Mouse (Mus musculus) embryonic fibroblast, embryonic 13.5 days (primary cell): ENCODE measurements at regions not wholly inside any gene's neighbourhood (a gene's known extent, or its start where the extent isn't known, plus 50 kb on each side); places are given as distances from the start of the nearest gene placed in this dataset.

Experiments
- H3K27ac ChIP-seq: 2 replicates; pipeline ENCODE4 v1.5.1; 2012; ENCODE audit warnings: low read length, control low read depth, inconsistent platforms; ENCODE audit not compliant: insufficient read depth
- H3K4me1 ChIP-seq: 2 replicates; pipeline ENCODE4 v1.6.1; 2011; ENCODE audit warnings: low read length; ENCODE audit not compliant: control insufficient read depth, insufficient read depth
- H3K4me3 ChIP-seq: 2 replicates; pipeline ENCODE4 v1.5.1; 2011; ENCODE audit warnings: mild to moderate bottlenecking, control low read depth, low read length; ENCODE audit not compliant: insufficient read depth
- CTCF ChIP-seq: IDR thresholded peaks from 2 replicates; pipeline ENCODE4 v1.5.1; 2011; ENCODE audit warnings: mild to moderate bottlenecking, control low read depth, low read length, moderate library complexity, borderline replicate concordance; ENCODE audit not compliant: insufficient read depth
- POLR2A ChIP-seq: IDR thresholded peaks from 2 replicates; pipeline ENCODE4 v1.6.1; 2011; ENCODE audit warnings: low read depth, mild to moderate bottlenecking, control low read depth, low read length, moderate library complexity

DNA sequence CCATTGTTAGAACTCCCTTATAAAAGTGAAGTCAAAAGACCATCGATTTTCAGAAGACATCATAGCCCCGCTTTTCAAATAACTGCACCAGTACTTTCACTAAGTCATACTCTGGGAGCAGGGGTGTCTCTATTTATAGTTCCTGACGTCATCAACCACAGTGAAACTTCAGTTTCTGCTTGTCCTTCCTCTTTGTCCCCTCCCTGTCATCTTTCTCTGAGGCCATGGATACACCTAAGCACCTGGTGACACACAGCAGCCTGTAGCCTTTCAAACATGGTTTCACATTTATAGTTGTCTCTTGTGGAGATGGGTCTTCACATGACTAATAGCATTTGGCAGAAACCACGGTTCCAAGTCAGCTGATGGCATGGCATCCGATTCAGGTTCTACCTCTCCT, 277.2 kb downstream of the 4933412E24Rik start:
- Histone ChIP-seq H3K4me3 (no peak overlapping the region), H3K27ac (no peak overlapping the region), H3K4me1 (no peaks in the 10 kb centered on the region)
- TF ChIP-seq POLR2A (no peak), CTCF (no peak)

DNA sequence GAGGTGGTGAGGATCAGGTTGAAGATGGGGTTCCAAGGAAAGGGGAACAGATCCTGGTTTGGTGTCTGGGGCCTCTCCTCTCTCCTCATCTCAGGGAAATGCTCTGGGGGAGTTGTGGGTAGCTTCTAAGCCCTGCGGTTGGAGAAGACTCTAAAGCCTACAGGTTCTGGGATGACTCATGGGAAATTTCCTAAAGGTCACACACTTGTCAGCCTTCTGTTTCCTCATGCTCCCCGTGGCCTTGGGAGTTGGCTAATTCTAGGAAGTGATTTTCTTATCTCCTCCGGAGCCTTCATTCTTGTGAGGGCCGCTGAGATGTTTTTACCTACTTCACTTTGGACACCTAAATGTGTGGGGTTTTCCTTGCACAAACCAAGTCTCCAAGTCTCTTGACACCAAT, 279.2 kb downstream of the 4933412E24Rik start:
- Histone ChIP-seq H3K27ac (no peak overlapping the region), H3K4me3 (no peak overlapping the region), H3K4me1 (no peaks in the 10 kb centered on the region)
- TF ChIP-seq CTCF (no peak), POLR2A (no peak)

- no peak overlapping the region for H3K4me3 ChIP-seq
- H3K27ac ChIP-seq, result no peak overlapping the region
- TF ChIP-seq POLR2A, result no peak
- TF ChIP-seq CTCF, result no peak
- no peaks in the 10 kb centered on the region for H3K4me1 ChIP-seq
These were observed 282.0 kb downstream of the 4933412E24Rik start for GRCm38 (mm10) chr15:59734376-59734775.

GRCm38 (mm10) chr15:59733932-59734331, 282.5 kb downstream of the 4933412E24Rik start:
- Histone ChIP-seq H3K4me1 (no peaks in the 10 kb centered on the region; the same call in 1 of the 2 replicates), H3K4me3 (no peak overlapping the region), H3K27ac (no peak overlapping the region)
- TF ChIP-seq POLR2A, result no peak
- TF ChIP-seq CTCF, result no peak

GRCm38 (mm10) chr15:59733031-59733810, 283.2 kb downstream of the 4933412E24Rik start:
- TF ChIP-seq POLR2A, result no peak
- Histone ChIP-seq H3K27ac (no peak overlapping the region), H3K4me3 (no peak overlapping the region), H3K4me1 (peaks cover 5% of the 10 kb centered on the region)

DNA sequence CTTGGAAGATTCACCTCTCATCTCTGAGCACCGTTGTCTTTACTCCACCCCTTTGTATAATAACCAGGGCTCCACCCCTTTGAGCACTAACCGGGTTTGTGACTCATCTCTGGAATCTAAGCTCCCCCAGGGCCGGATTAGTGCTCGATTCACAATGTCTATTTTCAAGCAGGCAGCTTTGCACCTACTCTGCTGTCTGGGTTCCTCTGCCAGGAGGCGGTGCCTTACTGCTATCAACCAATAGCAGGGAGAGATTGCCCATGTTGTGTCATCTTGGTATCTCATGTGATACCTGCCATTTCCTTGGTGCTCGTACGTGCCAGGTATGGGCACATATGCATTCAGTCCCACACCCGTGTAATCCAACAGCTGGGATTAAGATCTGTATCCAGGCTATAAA, 285.3 kb downstream of the 4933412E24Rik start:
- no peak for TF ChIP-seq POLR2A
- no peak for TF ChIP-seq CTCF
- Histone ChIP-seq H3K4me1 (peaks cover 11% of the 10 kb centered on the region), H3K27ac (no peak overlapping the region), H3K4me3 (no peak overlapping the region)

GRCm38 (mm10) chr15:59728817-59729560, 287.4 kb downstream of the 4933412E24Rik start:
- Histone ChIP-seq H3K4me1 (peaks cover 11% of the 10 kb centered on the region), H3K27ac (peak overlapping the region; percentile 82), H3K4me3 (no peak overlapping the region)
- no peak for TF ChIP-seq CTCF
- TF ChIP-seq POLR2A, result no peak

GRCm38 (mm10) chr15:59728131-59728601, 288.2 kb downstream of the 4933412E24Rik start:
- TF ChIP-seq POLR2A, result no peak
- no peak for TF ChIP-seq CTCF
- Histone ChIP-seq H3K4me1 (peaks cover 11% of the 10 kb centered on the region), H3K4me3 (no peak overlapping the region), H3K27ac (peak overlapping the region; percentile 82)

GRCm38 (mm10) chr15:59725881-59726280, 290.5 kb downstream of the 4933412E24Rik start:
- H3K4me3 ChIP-seq, result no peak overlapping the region
- TF ChIP-seq POLR2A (no peak), CTCF (no peak)
- no peak overlapping the region for H3K27ac ChIP-seq
- H3K4me1 ChIP-seq, result peaks cover 11% of the 10 kb centered on the region

- Histone ChIP-seq H3K4me3 (no peak overlapping the region), H3K4me1 (peaks cover 6% of the 10 kb centered on the region; the same call in 1 of the 2 replicates), H3K27ac (no peak overlapping the region; the same call in 1 of the 2 replicates)
- no peak for TF ChIP-seq CTCF
These were observed 293.6 kb downstream of the 4933412E24Rik start for GRCm38 (mm10) chr15:59722661-59723413.
